Mouse (Mus musculus) urinary bladder, postnatal 14 days (tissue): ENCODE measurements around the gene Ptprn2.

Source experiments
- DNase-seq: peaks from one replicate; pipeline ENCODE4 v3.0.0; 2021; ENCODE audit warnings: low spot score

Ptprn2 gene

GRCm38 (mm10) chr12:116642191-116642549, 156.7 kb downstream of the Ptprn2 start:
- DNase-seq: no peak

GRCm38 (mm10) chr12:116646771-116647170, 161.3 kb downstream of the Ptprn2 start:
- no peak for DNase-seq

DNA sequence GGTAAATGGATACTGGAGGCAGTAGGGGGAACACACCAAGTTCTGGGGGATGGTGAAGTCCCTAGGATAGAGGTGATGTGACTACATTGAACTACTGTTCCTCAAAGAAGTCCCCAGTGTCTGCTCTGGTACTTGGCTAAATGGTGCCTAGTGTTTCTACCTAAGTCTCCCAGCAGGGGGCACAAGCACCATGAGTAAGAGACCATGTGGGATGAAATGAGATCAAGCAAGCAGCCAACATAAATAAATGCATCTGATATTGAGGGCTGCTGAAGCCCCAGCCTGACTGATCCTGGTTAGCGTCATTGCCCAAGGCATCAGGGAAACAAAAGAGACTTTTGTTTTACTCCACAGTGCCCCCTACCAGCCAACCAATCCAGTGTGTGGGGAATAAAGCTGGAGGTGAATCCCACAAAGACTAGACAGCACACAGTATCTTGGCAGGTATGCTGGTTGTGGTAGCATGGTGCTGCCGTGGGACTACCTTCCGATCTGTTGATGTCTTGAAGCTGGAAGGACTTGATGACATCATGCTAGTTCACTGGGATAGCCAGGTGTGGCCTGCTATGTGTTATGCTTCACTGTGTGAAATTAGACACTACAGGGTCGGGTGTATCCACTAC, 163.2 kb downstream of the Ptprn2 start:
- peak; percentile 31 for DNase-seq

DNA sequence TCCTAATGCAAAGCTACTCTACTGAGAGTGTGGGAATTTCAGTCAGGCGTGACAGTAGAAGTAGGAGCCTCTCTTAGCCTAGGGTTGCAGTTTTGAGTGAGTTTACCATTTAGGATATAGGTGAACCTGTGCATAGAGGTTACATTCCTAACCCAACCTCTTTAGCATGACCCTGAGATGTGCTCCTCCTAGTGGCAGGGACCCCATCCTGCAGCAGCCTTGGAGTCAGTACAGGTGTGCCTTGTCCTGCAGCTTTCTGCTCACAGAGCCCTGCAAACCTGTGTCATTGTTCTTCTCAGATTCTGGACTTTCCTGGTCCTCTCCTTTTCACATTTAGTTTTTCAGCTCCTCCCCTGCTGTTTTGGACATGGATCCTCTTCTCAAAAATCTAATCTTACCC, 168.2 kb downstream of the Ptprn2 start:
- DNase-seq: no peak

- DNase-seq: no peak
Measured at GRCm38 (mm10) chr12:116660076-116660475, 174.6 kb downstream of the Ptprn2 start.

DNA sequence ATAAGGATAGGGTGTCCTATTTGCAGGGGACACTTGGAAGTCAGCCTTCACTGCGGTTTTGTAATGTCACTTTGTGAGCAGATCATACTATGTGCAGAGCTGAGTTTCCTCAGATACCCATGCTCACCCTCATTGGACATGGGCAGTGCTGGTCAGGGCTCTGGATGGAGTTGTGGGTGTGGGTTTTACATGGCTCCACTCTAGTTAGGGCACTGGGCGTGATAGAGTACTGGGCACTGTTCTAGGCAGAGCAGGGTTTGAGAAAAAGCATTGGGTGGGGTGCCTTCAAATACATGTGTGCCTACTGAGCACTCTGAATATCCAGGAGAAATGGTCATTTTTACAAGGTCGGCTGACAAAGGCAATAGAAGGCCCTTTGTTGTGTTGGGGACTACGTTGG, 175.5 kb downstream of the Ptprn2 start:
- no peak for DNase-seq

GRCm38 (mm10) chr12:116677701-116678100, 192.2 kb downstream of the Ptprn2 start:
- no peak for DNase-seq

DNA sequence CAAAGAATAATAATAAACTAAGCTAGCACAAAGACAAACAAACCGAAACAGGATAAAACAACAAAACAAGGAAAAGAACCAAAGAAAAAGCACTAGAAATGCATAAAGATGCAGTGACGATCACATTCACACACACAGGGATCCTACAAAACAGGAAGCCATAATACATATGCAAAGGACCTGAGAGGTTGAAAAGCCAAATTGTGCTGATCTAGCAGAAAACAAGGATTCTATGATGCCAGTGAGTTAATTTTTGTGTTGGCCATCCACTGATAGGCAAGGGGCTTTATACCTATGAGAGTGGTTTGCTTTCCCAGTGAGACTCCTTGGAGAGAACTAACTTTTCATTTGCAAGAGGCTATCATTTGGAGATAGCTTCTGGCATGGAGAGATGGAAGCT, 204.3 kb downstream of the Ptprn2 start:
- no peak for DNase-seq

GRCm38 (mm10) chr12:116709535-116709934, 224.0 kb downstream of the Ptprn2 start:
- DNase-seq: no peak

- DNase-seq: no peak
Measured at GRCm38 (mm10) chr12:116710716-116711115, 225.2 kb downstream of the Ptprn2 start.

- DNase-seq: no peak
Measured at GRCm38 (mm10) chr12:116711133-116711532, 225.6 kb downstream of the Ptprn2 start.

DNA sequence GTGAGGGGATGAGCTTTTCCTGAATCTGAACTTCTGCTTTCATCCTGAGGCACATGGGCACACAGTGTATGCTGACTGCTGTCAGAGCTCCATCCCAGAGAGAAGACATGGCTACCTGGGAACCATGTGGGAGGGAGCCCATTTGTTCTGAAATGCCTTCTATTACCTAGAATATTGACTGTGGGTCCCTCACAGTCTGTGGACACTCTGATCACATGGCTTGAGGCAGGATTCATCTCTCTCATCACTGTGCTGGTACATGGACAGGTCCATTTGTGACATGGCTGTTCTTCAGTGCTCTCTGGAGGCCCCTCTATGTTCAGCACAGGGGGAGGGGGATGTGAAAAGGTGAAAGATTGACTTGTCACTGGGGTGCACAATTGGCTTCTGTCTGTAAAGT, 227.6 kb downstream of the Ptprn2 start:
- DNase-seq: no peak

DNA sequence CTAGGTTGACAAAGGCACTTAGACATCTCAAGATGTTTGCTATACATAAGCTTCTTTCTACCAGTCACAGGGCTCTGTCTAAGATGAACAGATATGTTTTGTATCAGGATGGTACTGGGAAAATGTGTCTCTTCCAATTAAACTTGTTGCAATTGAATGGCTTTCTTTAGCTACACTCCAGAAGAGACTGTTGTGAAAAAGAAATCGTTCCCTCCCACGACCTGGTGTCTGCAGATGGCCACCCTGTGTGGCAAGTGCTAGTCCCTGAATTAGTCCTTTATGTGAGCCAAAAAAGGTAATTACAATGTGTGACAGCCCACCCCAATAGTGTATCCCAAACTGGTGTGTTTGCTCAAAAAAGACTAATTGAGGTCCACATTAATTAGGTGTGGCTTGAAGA, 235.5 kb downstream of the Ptprn2 start:
- no peak for DNase-seq

DNA sequence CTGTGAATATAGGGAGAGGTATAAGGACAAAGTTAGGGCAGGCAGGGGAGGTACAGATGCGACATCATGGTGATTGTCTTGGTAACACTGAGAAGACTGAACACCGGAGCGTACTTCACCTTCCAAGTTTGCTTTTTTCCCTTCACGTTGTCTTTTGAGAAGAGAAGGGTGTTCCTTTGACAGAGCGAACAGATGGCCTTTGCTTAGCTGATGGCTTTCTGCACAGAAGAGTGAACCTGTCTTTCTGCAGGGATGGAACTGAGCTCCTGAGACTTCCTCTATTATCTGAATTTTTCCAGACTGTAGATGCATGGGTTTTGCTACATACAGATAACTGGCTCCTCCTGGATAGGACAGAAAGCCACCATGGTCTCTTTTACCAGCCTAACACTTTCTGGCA, 254.6 kb downstream of the Ptprn2 start:
- no peak for DNase-seq

DNA sequence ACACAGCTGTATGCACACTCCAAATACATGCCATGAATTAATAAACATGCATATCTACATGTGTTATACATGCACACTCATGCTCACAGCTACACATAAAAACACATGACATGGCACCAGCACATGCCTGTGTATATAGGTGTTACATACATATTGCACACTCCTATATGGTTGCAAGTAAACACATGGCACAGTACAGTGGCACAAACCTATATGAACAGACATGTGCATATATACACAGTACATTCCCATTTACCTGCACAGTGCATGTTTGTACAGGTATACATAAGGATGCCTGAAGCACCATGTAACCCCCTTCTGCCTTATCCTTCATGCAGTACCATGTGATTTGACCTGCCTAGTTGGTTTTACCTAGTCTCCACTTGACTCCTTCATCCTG, 255.8 kb downstream of the Ptprn2 start:
- DNase-seq: no peak

GRCm38 (mm10) chr12:116746401-116746800, 260.9 kb downstream of the Ptprn2 start:
- no peak for DNase-seq

- no peak for DNase-seq
Measured at GRCm38 (mm10) chr12:116752784-116753183, 267.3 kb downstream of the Ptprn2 start.

DNA sequence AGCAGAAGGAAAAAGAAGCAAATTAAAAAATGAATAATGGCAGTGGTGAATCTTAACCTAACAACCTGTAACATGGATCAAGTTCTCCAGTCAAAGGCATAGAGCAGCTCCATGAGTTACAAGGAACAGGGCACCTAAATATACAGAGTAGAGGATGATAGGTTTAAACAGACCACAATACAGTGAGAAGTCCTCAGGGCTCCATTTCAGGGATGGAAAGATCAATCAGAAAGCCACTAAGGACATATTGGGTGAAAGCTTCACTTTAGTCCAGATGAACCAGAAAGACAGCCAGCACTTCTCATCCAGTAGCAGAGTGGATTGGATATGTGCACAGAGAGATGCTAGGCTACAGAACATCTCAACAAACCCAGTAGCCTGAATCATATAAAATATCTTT, 278.4 kb downstream of the Ptprn2 start:
- DNase-seq: no peak

- DNase-seq: no peak
Measured at GRCm38 (mm10) chr12:116770911-116771310, 285.4 kb downstream of the Ptprn2 start.

- no peak for DNase-seq
Measured at GRCm38 (mm10) chr12:116771493-116771892, 286.0 kb downstream of the Ptprn2 start.

GRCm38 (mm10) chr12:116772081-116772566, 286.6 kb downstream of the Ptprn2 start:
- peak; percentile 7 for DNase-seq

- no peak for DNase-seq
Measured at GRCm38 (mm10) chr12:116773344-116773743, 287.8 kb downstream of the Ptprn2 start.

DNA sequence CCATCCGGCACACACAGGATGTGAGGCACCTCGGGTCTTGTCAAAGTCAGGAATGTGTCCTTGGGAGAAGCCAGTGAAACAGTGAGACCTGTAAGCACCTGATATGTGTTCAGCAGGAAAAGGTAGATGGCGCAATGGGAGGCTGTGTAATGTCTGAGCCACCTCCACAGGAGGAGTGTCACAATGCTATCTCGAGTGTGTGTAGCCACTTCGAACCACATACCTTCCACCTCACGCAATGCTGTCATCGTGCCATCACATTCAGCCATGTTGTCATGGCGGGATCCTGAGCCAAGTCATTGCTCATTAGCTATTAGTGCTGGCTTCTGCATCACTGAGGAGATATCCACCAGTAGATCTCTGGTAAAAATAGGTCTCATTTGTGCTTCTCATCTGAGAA, 290.9 kb downstream of the Ptprn2 start:
- no peak for DNase-seq
